ENCODE assay signal across 8 mouse cellular contexts in the genomic region with DNA sequence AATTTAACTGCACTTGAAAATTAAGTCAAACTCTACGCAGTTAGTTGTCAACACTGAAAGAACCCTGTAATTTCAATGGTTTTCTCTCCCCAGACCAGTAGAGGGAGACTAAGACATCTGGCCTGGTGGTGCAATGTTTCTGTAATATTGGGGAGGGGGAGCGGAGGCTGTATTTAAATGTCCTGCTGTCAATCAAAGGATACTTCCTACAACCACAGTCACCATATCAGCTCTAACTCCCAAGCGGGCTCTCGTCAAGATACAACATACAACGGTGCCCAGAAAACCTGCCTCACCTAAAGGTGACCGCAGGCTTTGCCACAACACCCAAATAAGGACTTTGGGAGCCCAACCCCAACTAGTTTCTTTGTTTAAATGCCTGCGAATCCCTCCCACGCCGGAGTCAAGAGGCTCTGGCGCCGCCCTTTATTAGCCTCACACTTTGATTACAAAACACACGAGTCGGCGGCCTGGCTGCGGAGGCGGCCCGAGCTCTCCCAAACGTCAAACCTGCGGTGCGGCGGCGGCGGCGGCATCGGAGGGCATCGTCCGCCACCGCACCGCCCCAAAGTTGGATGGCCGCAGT. TPM values are rescaled to one million over a fixed set of nuclear protein-coding genes. Genes with fewer than 3 reads are reported as not detected.
DNase-seq lines count a peak whose midpoint lies in the region; ATAC-seq and TF ChIP-seq lines count a peak whose summit lies in the region.

No protein-coding gene starts in this region.

- peak; percentile 86 for DNase-seq in ES-CJ7 (ENCODE audit: low read depth, low spot score)
- DNase-seq in c-Kit-positive CD71-positive TER-119-negative erythroid progenitor cells, embryonic 14.5 days (ENCODE audit: low read depth) = peak; percentile 85
- peak; percentile 95 for DNase-seq in heart, postnatal 0 days (ENCODE audit: low spot score)
- peak; percentile 84 to 87 for DNase-seq in kidney, postnatal 36 days
- DNase-seq in lung, adult 2 months = peak; percentile 85
- DNase-seq in testis, postnatal 10 days (ENCODE audit: low spot score) = peak; percentile 81

- WGBS in forebrain, embryonic 13.5 days = 0% methylated on average over 30 of the region's 30 CpGs
- under 1% methylated on average over 30 of the region's 30 CpGs for WGBS in heart, postnatal 0 days
- WGBS in lung, adult 2 months = under 1% methylated on average over 30 of the region's 30 CpGs
- under 1% methylated on average over 30 of the region's 30 CpGs for WGBS in neural tube, embryonic 15.5 days

- H3K4me2 ChIP-seq in forebrain, embryonic 13.5 days = peak overlapping the region; percentile 86
- peak overlapping the region; percentile 84 for H3K4me2 ChIP-seq in heart, postnatal 0 days (ENCODE audit: low read depth, low read length)
- peak overlapping the region; percentile 83 for H3K4me2 ChIP-seq in neural tube, embryonic 15.5 days

- TF ChIP-seq EP300 in heart, postnatal 0 days (IDR thresholded peaks at IDR 0.05; ENCODE audit: low read depth) = 0 out of 2 replicates have a peak, but pooled peaks have one; percentile 18

- ATAC-seq in forebrain, embryonic 13.5 days = peak; percentile 57
- ATAC-seq in heart, postnatal 0 days (ENCODE audit: insufficient read depth, low read depth) = peak; percentile 27
- peak; percentile 12; the same call in 1 of the 2 replicates for ATAC-seq in neural tube, embryonic 15.5 days (ENCODE audit: low FRiP score)

- peak overlapping the region; percentile 94 for H3K9ac ChIP-seq in forebrain, embryonic 13.5 days
- H3K9ac ChIP-seq in heart, postnatal 0 days (replicated peaks; ENCODE audit: low read depth, low read length) = peak overlapping the region; percentile 96
- peak overlapping the region; percentile 92 for H3K9ac ChIP-seq in neural tube, embryonic 15.5 days (replicated peaks)

- no peaks in the 10 kb centered on the region for H3K36me3 ChIP-seq in forebrain, embryonic 13.5 days (ENCODE audit: poor library complexity, severe bottlenecking)
- no peaks in the 10 kb centered on the region for H3K36me3 ChIP-seq in heart, postnatal 0 days (replicated peaks; ENCODE audit: control insufficient read depth, insufficient read depth, low read length)
- H3K36me3 ChIP-seq in neural tube, embryonic 15.5 days = no peaks in the 10 kb centered on the region

- peak overlapping the region; percentile 98 for H3K27ac ChIP-seq in forebrain, embryonic 13.5 days
- peak overlapping the region; percentile 99 for H3K27ac ChIP-seq in heart, postnatal 0 days (ENCODE audit: low read depth)
- H3K27ac ChIP-seq in neural tube, embryonic 15.5 days (replicated peaks) = peak overlapping the region; percentile 95

- H3K27me3 ChIP-seq in forebrain, embryonic 13.5 days = no peaks in the 10 kb centered on the region
- H3K27me3 ChIP-seq in heart, postnatal 0 days (ENCODE audit: control insufficient read depth, insufficient read depth, low read length) = no peaks in the 10 kb centered on the region
- H3K27me3 ChIP-seq in neural tube, embryonic 15.5 days (replicated peaks) = no peaks in the 10 kb centered on the region

- peak; percentile 80 for TF ChIP-seq CTCF in heart, postnatal 0 days (IDR thresholded peaks at IDR 0.05; ENCODE audit: low read depth)
- peak; percentile 14; the same call in 1 of the 2 replicates for TF ChIP-seq CTCF in lung, adult 2 months (IDR thresholded peaks at IDR 0.05; ENCODE audit: insufficient read depth, low read length)

- TF ChIP-seq POLR2A in lung, adult 2 months (IDR thresholded peaks at IDR 0.05; ENCODE audit: borderline replicate concordance, extremely low read depth, low read depth, low read length) = peak; percentile 78; the same call in 1 of the 2 replicates

- peak overlapping the region; percentile 98 for H3K4me3 ChIP-seq in forebrain, embryonic 13.5 days
- H3K4me3 ChIP-seq in heart, postnatal 0 days (ENCODE audit: low read depth, low read length) = peak overlapping the region; percentile 93
- peak overlapping the region; percentile 96 for H3K4me3 ChIP-seq in lung, adult 2 months (replicated peaks; ENCODE audit: extremely low read depth, low read depth, low read length)
- peak overlapping the region; percentile 94 for H3K4me3 ChIP-seq in neural tube, embryonic 15.5 days (replicated peaks)

- peaks cover 21% of the 10 kb centered on the region for H3K4me1 ChIP-seq in forebrain, embryonic 13.5 days
- H3K4me1 ChIP-seq in heart, postnatal 0 days (ENCODE audit: control insufficient read depth, insufficient read depth) = no peaks in the 10 kb centered on the region
- H3K4me1 ChIP-seq in lung, adult 2 months (ENCODE audit: control insufficient read depth, insufficient read depth, low read length) = peaks cover 3% of the 10 kb centered on the region
- H3K4me1 ChIP-seq in neural tube, embryonic 15.5 days = peaks cover 22% of the 10 kb centered on the region

- no peaks in the 10 kb centered on the region for H3K9me3 ChIP-seq in forebrain, embryonic 13.5 days (replicated peaks)
- no peaks in the 10 kb centered on the region for H3K9me3 ChIP-seq in heart, postnatal 0 days (replicated peaks; ENCODE audit: control insufficient read depth, low read length)
- no peaks in the 10 kb centered on the region for H3K9me3 ChIP-seq in neural tube, embryonic 15.5 days (replicated peaks)

RNA-seq across cellular contexts. Expression of a gene that starts 1.4 kb away (rescaled TPM):
- polyA plus RNA-seq in forebrain, embryonic 13.5 days (2015; fragmentation: Nextera tagmentation; extraction: Ambion mirVana) = 9.6 and 10.4 TPM in 2 replicates
- 9.0 and 10.1 TPM in 2 replicates for total RNA-seq in heart, postnatal 0 days (2014; rRNA removed; ENCODE audit: low replicate concordance)
- polyA plus RNA-seq in heart, postnatal 0 days (2015; fragmentation: Nextera tagmentation; extraction: Ambion mirVana) = 3.5 and 4.0 TPM in 2 replicates
- polyA plus RNA-seq in lung, adult 2 months (2012; rRNA removed) = 2.7 and 4.0 TPM in 2 replicates
- 3.9 and 4.1 TPM in 2 replicates for polyA plus RNA-seq in neural tube, embryonic 15.5 days (2015; fragmentation: Nextera tagmentation; extraction: Ambion mirVana)

Comparison
In these comparisons a context has a peak if more than half of its experiments do, and no peak if none do; other contexts are left out.
1. Peak in every context shown above with its lines: DNase-seq, ATAC-seq, H3K4me3 ChIP-seq and H3K27ac ChIP-seq.